Mouse (Mus musculus): Measurements from ENCODE around the gene Ntrk2. TPM values are rescaled to one million over a fixed set of nuclear protein-coding genes. Genes with fewer than 3 reads are reported as not detected.

Gene Ntrk2
- total and polyA plus RNA-seq, 2 experiments from 2014 or later, result 160 to 233 TPM

DNA sequence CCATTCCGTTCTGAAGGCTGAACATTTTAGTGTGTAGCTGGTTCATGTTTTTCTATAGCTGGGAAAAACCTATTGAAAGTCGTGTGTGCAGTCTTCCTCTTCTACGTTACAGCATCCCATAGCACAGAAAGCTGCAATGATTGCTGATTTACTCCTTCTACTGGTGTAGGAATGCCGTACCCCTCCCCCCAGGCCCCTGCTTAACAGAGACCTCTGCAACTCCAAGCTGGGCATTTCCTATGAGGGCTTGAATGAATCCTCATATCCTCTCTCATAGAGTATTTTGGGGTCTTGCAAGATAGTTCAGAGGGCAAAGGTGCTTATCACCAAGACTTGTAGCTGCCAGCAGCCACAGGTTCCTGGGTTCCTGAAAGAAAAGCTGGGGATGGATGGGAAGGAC, 148.0 kb downstream of the Ntrk2 start:
- Histone ChIP-seq H3K36me3 (ENCODE audit: insufficient read depth, low read length) (no peaks in the 10 kb centered on the region), H3K4me2 (ENCODE audit: low read depth, low read length) (no peak overlapping the region), H3K9ac (replicated peaks; ENCODE audit: low read length) (no peak overlapping the region), H3K4me3 (ENCODE audit: low read length) (no peak overlapping the region), H3K27ac (no peak overlapping the region), H3K27me3 (ENCODE audit: insufficient read depth, low read length) (no peaks in the 10 kb centered on the region), H3K9me3 (ENCODE audit: low read length) (no peaks in the 10 kb centered on the region), H3K4me1 (ENCODE audit: insufficient read depth, low read length) (no peaks in the 10 kb centered on the region)
- 36% methylated on average over 4 of the region's 4 CpGs for WGBS
- TF ChIP-seq CTCF (IDR thresholded peaks at IDR 0.05; ENCODE audit: low read depth), result no peak
- ATAC-seq, result no peak
- DNase-seq (ENCODE audit: low spot score), result no peak

DNA sequence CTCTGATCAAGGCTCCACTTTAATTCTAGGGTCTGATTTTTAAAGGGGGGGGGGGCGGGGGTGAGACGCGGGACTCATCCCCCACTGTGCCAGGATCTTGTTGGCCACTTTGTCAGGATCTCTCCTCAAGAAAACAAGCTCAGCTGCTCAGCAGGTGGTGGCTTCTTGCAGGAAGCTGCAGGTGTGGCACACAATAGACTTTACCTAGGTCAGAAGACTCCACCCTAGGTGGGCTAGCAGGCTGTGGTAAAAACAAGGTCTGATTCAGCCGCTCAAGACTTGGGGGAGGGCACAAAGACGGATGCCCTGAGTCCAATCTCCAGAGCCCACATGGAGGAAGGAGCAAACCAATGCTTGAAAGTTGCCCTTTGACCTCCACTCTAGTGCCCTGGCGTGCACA, 148.4 kb downstream of the Ntrk2 start:
- no peak for DNase-seq (ENCODE audit: low spot score)
- Histone ChIP-seq H3K27ac (no peak overlapping the region), H3K27me3 (ENCODE audit: insufficient read depth, low read length) (no peaks in the 10 kb centered on the region), H3K4me3 (ENCODE audit: low read length) (no peak overlapping the region), H3K9me3 (ENCODE audit: low read length) (no peaks in the 10 kb centered on the region), H3K4me1 (ENCODE audit: insufficient read depth, low read length) (no peaks in the 10 kb centered on the region), H3K4me2 (ENCODE audit: low read depth, low read length) (no peak overlapping the region), H3K9ac (replicated peaks; ENCODE audit: low read length) (no peak overlapping the region), H3K36me3 (ENCODE audit: insufficient read depth, low read length) (no peaks in the 10 kb centered on the region)
- ATAC-seq, result no peak
- 20% methylated on average over 6 of the region's 6 CpGs for WGBS
- TF ChIP-seq CTCF (IDR thresholded peaks at IDR 0.05; ENCODE audit: low read depth), result no peak

GRCm38 (mm10) chr13:58955237-58955777, 148.9 kb downstream of the Ntrk2 start:
- Histone ChIP-seq H3K4me3 (ENCODE audit: low read length) (no peak overlapping the region), H3K9ac (replicated peaks; ENCODE audit: low read length) (no peak overlapping the region), H3K36me3 (ENCODE audit: insufficient read depth, low read length) (no peaks in the 10 kb centered on the region), H3K4me2 (ENCODE audit: low read depth, low read length) (no peak overlapping the region), H3K9me3 (ENCODE audit: low read length) (no peaks in the 10 kb centered on the region), H3K4me1 (ENCODE audit: insufficient read depth, low read length) (no peaks in the 10 kb centered on the region), H3K27me3 (ENCODE audit: insufficient read depth, low read length) (no peaks in the 10 kb centered on the region), H3K27ac (no peak overlapping the region)
- ATAC-seq, result no peak
- TF ChIP-seq CTCF (IDR thresholded peaks at IDR 0.05; ENCODE audit: low read depth), result no peak
- 45% methylated on average over 8 of the region's 8 CpGs for WGBS
- DNase-seq (ENCODE audit: low spot score), result no peak

GRCm38 (mm10) chr13:58958171-58958904, 152.0 kb downstream of the Ntrk2 start:
- TF ChIP-seq CTCF (IDR thresholded peaks at IDR 0.05; ENCODE audit: low read depth), result no peak
- no peaks in the 10 kb centered on the region for H3K36me3 ChIP-seq (ENCODE audit: insufficient read depth, low read length)
- no peak for ATAC-seq
- no peaks in the 10 kb centered on the region for H3K9me3 ChIP-seq (ENCODE audit: low read length)
- H3K4me3 ChIP-seq (ENCODE audit: low read length), result no peak overlapping the region
- WGBS, result 75% methylated on average over 11 of the region's 11 CpGs
- no peaks in the 10 kb centered on the region for H3K4me1 ChIP-seq (ENCODE audit: insufficient read depth, low read length)
- H3K27me3 ChIP-seq (ENCODE audit: insufficient read depth, low read length), result no peaks in the 10 kb centered on the region
- H3K9ac ChIP-seq (replicated peaks; ENCODE audit: low read length), result no peak overlapping the region
- DNase-seq (ENCODE audit: low spot score), result no peak
- H3K27ac ChIP-seq, result no peak overlapping the region
- no peak overlapping the region for H3K4me2 ChIP-seq (ENCODE audit: low read depth, low read length)

GRCm38 (mm10) chr13:58960321-58960720, 154.0 kb downstream of the Ntrk2 start:
- no peak for DNase-seq (ENCODE audit: low spot score)
- Histone ChIP-seq H3K36me3 (ENCODE audit: insufficient read depth, low read length) (no peaks in the 10 kb centered on the region), H3K27ac (no peak overlapping the region), H3K27me3 (ENCODE audit: insufficient read depth, low read length) (no peaks in the 10 kb centered on the region), H3K4me3 (ENCODE audit: low read length) (no peak overlapping the region), H3K4me1 (ENCODE audit: insufficient read depth, low read length) (peaks cover 16% of the 10 kb centered on the region; the same call in 1 of the 2 replicates), H3K9me3 (ENCODE audit: low read length) (no peaks in the 10 kb centered on the region), H3K9ac (replicated peaks; ENCODE audit: low read length) (no peak overlapping the region), H3K4me2 (ENCODE audit: low read depth, low read length) (no peak overlapping the region)
- WGBS, result 88% methylated on average over 6 of the region's 6 CpGs
- no peak for TF ChIP-seq CTCF (IDR thresholded peaks at IDR 0.05; ENCODE audit: low read depth)
- ATAC-seq, result no peak

DNA sequence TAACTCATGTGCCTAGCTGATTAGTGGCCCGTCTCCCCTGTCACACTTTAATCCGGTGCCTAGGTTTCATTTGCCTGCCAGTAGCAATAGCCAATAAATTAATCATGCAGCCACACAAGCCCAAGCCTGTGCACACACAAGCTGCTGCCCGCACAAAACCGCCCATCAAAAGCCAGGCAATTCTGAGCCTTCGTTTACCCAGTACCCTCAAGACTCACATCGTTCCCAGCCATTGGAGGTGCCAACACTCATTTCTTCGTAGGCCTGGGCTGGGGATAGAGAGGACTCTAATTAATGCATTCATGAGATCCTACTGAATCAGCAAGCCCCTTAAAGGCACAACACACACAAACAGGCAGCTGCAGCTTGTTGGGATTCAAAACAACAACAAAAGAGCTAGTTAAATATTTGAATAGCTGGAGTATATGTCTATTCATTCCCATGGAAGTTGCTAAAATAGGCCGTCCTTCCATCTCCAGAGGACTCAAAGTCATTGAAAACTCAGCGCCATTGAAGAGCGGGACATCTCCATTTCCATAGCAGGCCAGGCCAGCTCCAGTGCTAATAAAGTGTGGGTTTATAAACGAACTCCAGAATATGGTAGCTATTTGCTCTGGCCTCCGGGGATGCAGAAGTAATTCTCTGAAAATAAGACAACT, 158.5 kb downstream of the Ntrk2 start:
- DNase-seq (ENCODE audit: low spot score) (peak; percentile 65), ATAC-seq (peak; percentile 44; the same call in 1 of the 2 replicates)
- Histone ChIP-seq H3K4me2 (ENCODE audit: low read depth, low read length) (no peak overlapping the region), H3K9ac (replicated peaks; ENCODE audit: low read length) (0 out of 2 replicates have a peak overlapping the region, but pooled peaks have one; percentile 17), H3K4me1 (ENCODE audit: insufficient read depth, low read length) (peaks cover 16% of the 10 kb centered on the region; the same call in 1 of the 2 replicates), H3K27ac (peak overlapping the region; percentile 56), H3K36me3 (ENCODE audit: insufficient read depth, low read length) (no peaks in the 10 kb centered on the region), H3K9me3 (ENCODE audit: low read length) (no peaks in the 10 kb centered on the region), H3K27me3 (ENCODE audit: insufficient read depth, low read length) (no peaks in the 10 kb centered on the region), H3K4me3 (ENCODE audit: low read length) (no peak overlapping the region)
- TF ChIP-seq CTCF (IDR thresholded peaks at IDR 0.05; ENCODE audit: low read depth), result no peak
- WGBS, result 35% methylated on average over 12 of the region's 12 CpGs
